Mouse (Mus musculus): ENCODE results near the gene Gm21961.
"Not testable (repeated sequence)": the region's sequence is repeated elsewhere in the genome, so short reads cannot be mapped to it uniquely, and the experiment has no call there.

The Gm21961 gene

DNA sequence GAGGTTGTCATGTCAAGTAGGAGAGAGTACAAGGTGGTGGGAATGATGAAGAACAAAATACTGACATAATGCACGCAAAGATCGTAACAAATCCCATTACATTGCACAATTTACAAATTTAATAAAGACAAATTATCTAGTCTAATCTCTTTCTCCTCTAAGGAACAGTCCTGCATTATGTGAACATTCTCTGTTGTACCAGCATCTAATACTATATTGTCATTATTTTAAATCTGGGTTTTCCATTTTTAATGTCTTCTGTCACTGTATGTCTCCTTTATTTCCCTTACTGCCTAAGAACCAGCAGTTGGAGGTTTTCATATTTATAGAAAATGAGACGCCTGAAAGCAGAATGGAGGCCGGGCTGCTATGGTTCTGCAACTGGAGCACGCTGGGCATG is at the start of gene Gm21961:
TSS of gene Gm21961 (minus strand) at position 101 of the 400 bp plus-strand sequence.
- CTCF ChIA-PET, result no interaction called here

- CTCF ChIA-PET, result no interaction called here
Measured at GRCm38 (mm10) chr15:65041999-65042398, 27.3 kb upstream of the Gm21961 start.

DNA sequence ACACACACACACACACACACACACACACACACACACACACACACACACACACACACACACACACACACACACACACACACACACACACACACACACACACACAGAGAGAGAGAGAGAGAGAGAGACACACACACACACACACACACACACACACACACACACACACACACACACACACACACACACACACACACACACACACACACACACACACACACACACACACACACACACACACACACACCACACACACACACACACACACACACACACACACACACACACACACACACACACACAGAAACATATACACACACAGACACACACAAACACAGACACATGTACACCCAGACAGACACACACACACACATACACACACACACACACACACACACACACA is 24.5 kb upstream of the Gm21961 start:
- CTCF ChIA-PET, result not testable (repeated sequence)

DNA sequence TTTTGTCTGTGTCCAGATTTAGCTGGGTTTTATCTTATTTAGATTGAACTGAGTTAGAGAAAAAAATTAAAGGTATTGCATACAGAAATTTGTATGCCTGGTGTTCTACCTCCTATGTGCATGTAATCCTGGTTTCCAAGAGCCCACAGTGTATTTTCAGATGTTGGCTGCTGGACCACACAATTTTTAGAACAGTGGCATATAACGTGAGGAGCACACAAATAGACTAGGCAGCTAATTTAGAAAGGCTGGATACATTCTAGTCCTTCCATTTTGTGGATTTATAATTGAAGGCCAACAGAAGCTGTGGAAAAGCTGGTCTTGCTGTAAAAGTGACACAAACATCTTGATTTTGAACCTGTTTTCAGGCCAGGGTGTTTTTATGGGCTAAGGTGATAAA is 3.3 kb upstream of the Gm21961 start:
- CTCF ChIA-PET, result no interaction called here

- CTCF ChIA-PET, result no interaction called here
Measured at GRCm38 (mm10) chr15:65006177-65006576, 8.5 kb downstream of the Gm21961 start.

DNA sequence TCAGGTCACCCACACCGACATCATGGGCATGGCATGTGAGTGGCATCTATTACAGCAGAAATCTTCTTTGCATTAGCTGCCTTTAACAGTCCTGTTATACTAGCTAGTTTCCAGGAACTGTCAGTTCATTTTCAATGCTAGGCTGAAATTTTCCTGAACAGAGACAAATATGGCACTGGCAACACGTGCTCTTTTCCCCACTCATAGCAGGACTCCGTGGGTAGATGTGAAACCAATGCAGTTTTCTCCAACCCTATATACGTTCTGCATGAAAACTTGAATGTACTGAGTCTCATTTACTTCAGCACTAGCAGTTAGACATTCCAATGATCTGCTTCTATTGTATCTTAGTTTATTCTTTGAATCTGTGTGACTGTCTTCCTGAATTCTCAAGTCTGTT is 20.2 kb downstream of the Gm21961 start:
- CTCF ChIA-PET, result no interaction called here

DNA sequence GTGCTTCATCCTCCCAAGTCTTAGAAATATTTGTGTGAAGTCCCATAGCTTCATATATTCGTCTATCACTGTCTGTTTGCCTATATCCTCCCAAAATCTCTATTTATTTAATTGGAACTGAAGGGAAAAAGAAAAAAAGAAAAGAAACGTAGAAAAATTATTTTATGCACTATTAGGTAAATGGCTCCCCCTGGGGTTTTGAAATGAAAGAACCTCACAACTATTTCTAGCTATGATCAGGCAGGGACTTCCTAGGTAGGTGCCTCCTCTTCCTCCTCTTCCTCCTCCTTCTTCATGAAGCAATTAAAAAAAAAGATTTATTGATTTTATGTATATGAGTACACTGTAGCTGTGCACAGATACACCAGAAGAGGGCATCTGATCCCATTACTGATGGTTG is 34.7 kb downstream of the Gm21961 start:
- CTCF ChIA-PET, result no interaction called here

DNA sequence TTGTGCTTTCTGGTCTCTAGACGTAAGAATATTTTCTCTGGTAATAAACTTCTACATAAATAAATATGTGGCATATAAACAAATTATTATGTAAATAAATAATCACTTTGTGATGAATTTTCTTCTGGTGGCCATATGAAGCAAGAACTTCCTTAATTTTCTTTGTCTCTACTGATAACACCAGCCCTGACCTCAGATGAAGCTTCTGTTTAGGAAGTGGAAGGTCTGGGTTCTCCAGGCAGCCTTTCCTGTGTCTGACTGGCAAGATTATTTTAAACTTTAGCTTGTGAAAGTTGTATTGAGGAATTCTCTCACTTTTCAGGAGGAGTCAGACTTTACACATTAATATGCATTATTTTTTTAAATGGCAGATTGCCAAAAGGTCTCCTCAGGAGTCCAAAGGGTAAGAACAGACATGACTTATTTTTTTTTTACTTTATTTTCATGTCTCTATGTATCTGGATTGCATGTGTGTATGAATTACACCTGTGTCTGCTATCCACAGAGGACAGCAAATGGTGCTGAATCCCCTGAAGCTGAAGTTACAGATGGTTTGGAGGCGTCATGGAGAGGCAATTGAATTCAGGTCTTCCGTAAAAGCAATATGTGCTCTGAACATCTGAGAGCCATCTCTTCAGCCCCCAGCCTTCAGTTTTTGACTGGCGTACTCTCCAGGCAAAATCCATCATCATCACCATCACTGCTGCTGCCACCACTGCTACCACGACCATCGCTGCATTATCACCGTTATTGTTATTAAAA is 38.5 kb downstream of the Gm21961 start:
- CTCF ChIA-PET, result no interaction called here

All from spleen, embryonic (tissue).